ENCODE assay signal across 9 mouse cellular contexts in genomic region chr7:63445346-63445700, GRCm38 (mm10). TPM values are rescaled to one million over a fixed set of nuclear protein-coding genes. Genes with fewer than 3 reads are reported as not detected.
DNase-seq lines count a peak whose midpoint lies in the region; ATAC-seq and TF ChIP-seq lines count a peak whose summit lies in the region.
"Had no signal": no experiment of that assay in that cellular context is flagged by ENCODE, and none has a peak within 500 bp of the region (broad histone marks: within the 10 kb centered on the region; RNA-seq: fewer than 3 reads in every experiment).

No protein-coding gene starts in this region.

- no peak for TF ChIP-seq EP300 in lung, postnatal 0 days (IDR thresholded peaks at IDR 0.05)

- peaks cover 17% of the 10 kb centered on the region; the same call in 1 of the 2 replicates for H3K27me3 ChIP-seq in lung, postnatal 0 days (replicated peaks; ENCODE audit: insufficient read depth, low read length)
- peaks cover 10% of the 10 kb centered on the region for H3K27me3 ChIP-seq in limb, embryonic 11.5 days (ENCODE audit: control insufficient read depth, insufficient read depth, low read length)
- H3K27me3 ChIP-seq in stomach, embryonic 15.5 days (replicated peaks): peaks cover 21% of the 10 kb centered on the region

- peak overlapping the region; percentile 49; the same call in 1 of the 2 replicates for H3K4me3 ChIP-seq in lung, postnatal 0 days (ENCODE audit: low read depth, low read length)
- H3K4me3 ChIP-seq in limb, embryonic 11.5 days (ENCODE audit: low read depth, low read length): peak overlapping the region; percentile 37
- peak overlapping the region; percentile 52 for H3K4me3 ChIP-seq in stomach, embryonic 15.5 days (replicated peaks)

- no peaks in the 10 kb centered on the region for H3K36me3 ChIP-seq in lung, postnatal 0 days (ENCODE audit: insufficient read depth, low read length)
- H3K36me3 ChIP-seq in limb, embryonic 11.5 days (ENCODE audit: control insufficient read depth, insufficient read depth, low read length): no peaks in the 10 kb centered on the region
- H3K36me3 ChIP-seq in stomach, embryonic 15.5 days: no peaks in the 10 kb centered on the region

- H3K27ac ChIP-seq in lung, postnatal 0 days (ENCODE audit: low read length): no peak overlapping the region
- H3K27ac ChIP-seq in limb, embryonic 11.5 days (replicated peaks; ENCODE audit: low read depth, low read length): no peak overlapping the region
- H3K27ac ChIP-seq in stomach, embryonic 15.5 days: no peak overlapping the region

- H3K4me1 ChIP-seq in lung, postnatal 0 days (ENCODE audit: insufficient read depth, low read depth, low read length): no peaks in the 10 kb centered on the region
- H3K4me1 ChIP-seq in limb, embryonic 11.5 days (ENCODE audit: control insufficient read depth, insufficient read depth, low read length): no peaks in the 10 kb centered on the region
- peaks cover 4% of the 10 kb centered on the region; the same call in 1 of the 2 replicates for H3K4me1 ChIP-seq in stomach, embryonic 15.5 days

- TF ChIP-seq CTCF in lung, postnatal 0 days (IDR thresholded peaks at IDR 0.05): no peak

- H3K4me2 ChIP-seq in lung, postnatal 0 days (replicated peaks; ENCODE audit: low read depth, low read length): peak overlapping the region; percentile 82
- H3K4me2 ChIP-seq in limb, embryonic 11.5 days (ENCODE audit: low read depth, severe bottlenecking): peak overlapping the region; percentile 89
- peak overlapping the region; percentile 94 for H3K4me2 ChIP-seq in stomach, embryonic 15.5 days

- no peak overlapping the region for H3K9ac ChIP-seq in lung, postnatal 0 days (replicated peaks; ENCODE audit: low read depth)
- no peak overlapping the region for H3K9ac ChIP-seq in limb, embryonic 11.5 days (ENCODE audit: low read length)
- H3K9ac ChIP-seq in stomach, embryonic 15.5 days: no peak overlapping the region

- no peak for ATAC-seq in lung, postnatal 0 days
- no peak for ATAC-seq in limb, embryonic 11.5 days (ENCODE audit: insufficient number of reproducible peaks, low FRiP score, low TSS enrichment, low read depth)
- ATAC-seq in stomach, embryonic 15.5 days (ENCODE audit: insufficient read depth, low FRiP score, low read depth): 0 out of 2 replicates have a peak, but pooled peaks have one; percentile 4
- no peak for ATAC-seq in erythroblast, adult 5-6 weeks (replicated peaks; ENCODE audit: low FRiP score, poor library complexity, severe bottlenecking)

- DNase-seq in embryo, embryonic 10.5 days (ENCODE audit: low spot score): peak; percentile 15
- no peak for DNase-seq in embryo, embryonic 9.5 days (ENCODE audit: extremely low spot score)
- no peak for DNase-seq in lung, postnatal 0 days (ENCODE audit: low spot score)
- no peak for DNase-seq in lung, postnatal 10 days
- DNase-seq in limb, embryonic 11.5 days (ENCODE audit: low spot score): no peak
- no peak for DNase-seq in adrenal gland, postnatal 4 days (ENCODE audit: low spot score in 2 of 2)
- DNase-seq: B cell, adult 2 months had no signal

- 25% methylated on average over 10 of the region's 10 CpGs for WGBS in lung, postnatal 0 days
- WGBS in limb, embryonic 11.5 days: 32% methylated on average over 10 of the region's 10 CpGs
- WGBS in stomach, embryonic 15.5 days: 24% methylated on average over 10 of the region's 10 CpGs

- H3K9me3 ChIP-seq in lung, postnatal 0 days (ENCODE audit: low read length): no peaks in the 10 kb centered on the region
- no peaks in the 10 kb centered on the region for H3K9me3 ChIP-seq in limb, embryonic 11.5 days (ENCODE audit: control insufficient read depth, low read length)
- no peaks in the 10 kb centered on the region for H3K9me3 ChIP-seq in stomach, embryonic 15.5 days

RNA-seq across cellular contexts. Expression of gene Otud7a, which starts 0.8 kb away (rescaled TPM):
- 0.07 and 0.11 TPM in 2 replicates for polyA plus RNA-seq in lung, postnatal 0 days (2015; fragmentation: Nextera tagmentation; extraction: Ambion mirVana)
- 0.21 and 0.25 TPM in 2 replicates for polyA plus RNA-seq in limb, embryonic 11.5 days (2014; fragmentation: Nextera tagmentation; extraction: Ambion mirVana)
- 0.46 and 0.64 TPM in 2 replicates for polyA plus RNA-seq in stomach, embryonic 15.5 days (2015; fragmentation: Nextera tagmentation; extraction: Ambion mirVana)
- not detected in 2 replicates for total RNA-seq in erythroblast, adult 5-6 weeks (2015; ENCODE audit: low replicate concordance)
- total RNA-seq in erythroblast, adult 5-6 weeks (2017; ENCODE audit: low replicate concordance): not detected in 2 replicates
- total RNA-seq in adrenal gland, postnatal 4 days (2021): 1 to 10 TPM; 2.7 to 2.9 TPM
